Mouse (Mus musculus) ES-E14 (cell line): ENCODE results near the gene Nav2. TPM values are rescaled to one million over a fixed set of nuclear protein-coding genes. Genes with fewer than 3 reads are reported as not detected.

ENCODE experiments used
- DNase-seq: peaks from one replicate; pipeline ENCODE4 v3.0.0-alpha.2; 2013; ENCODE audit warnings: low read depth, low spot score
- H3K27ac ChIP-seq: 2 replicates; pipeline ENCODE4 v1.5.1; 2012; ENCODE audit warnings: low read depth, mild to moderate bottlenecking, low read length, moderate library complexity, mixed read lengths; ENCODE audit not compliant: poor library complexity, insufficient read depth, severe bottlenecking
- H3K36me3 ChIP-seq: 2 replicates; pipeline ENCODE4 v1.6.1; 2012; ENCODE audit warnings: mild to moderate bottlenecking, low read length, moderate library complexity, mixed read lengths; ENCODE audit not compliant: control insufficient read depth, poor library complexity, insufficient read depth, severe bottlenecking
- H3K4me1 ChIP-seq, 2 experiments: fragments of 150-350 bp in 1 of 2; sonication (generic) in 1 of 2; 2 replicates each; pipeline ENCODE4 v1.6.1; 2012; ENCODE audit warnings: low read length in 2 of 2, mild to moderate bottlenecking in 1 of 2, mixed read lengths in 1 of 2; ENCODE audit not compliant: control insufficient read depth in 2 of 2, insufficient read depth in 2 of 2, poor library complexity in 1 of 2
- H3K4me3 ChIP-seq, 2 experiments: fragments of 150-350 bp in 1 of 2; sonication (generic) in 1 of 2; 2 replicates each; pipeline ENCODE4 v1.5.1; 2012; ENCODE audit warnings: low read length in 2 of 2, low read depth in 1 of 2, mild to moderate bottlenecking in 1 of 2, mixed read lengths in 1 of 2; ENCODE audit not compliant: insufficient read depth in 1 of 2, poor library complexity in 1 of 2, severe bottlenecking in 1 of 2
- H3K9ac ChIP-seq: 2 replicates; pipeline ENCODE4 v1.6.1; 2012; ENCODE audit warnings: low read depth, mild to moderate bottlenecking, low read length, mixed read lengths; ENCODE audit not compliant: poor library complexity, insufficient read depth, severe bottlenecking
- H3K9me3 ChIP-seq: fragments of 150-350 bp; sonication (generic); 2 replicates; pipeline ENCODE4 v1.6.1; 2012; ENCODE audit warnings: low read depth, mild to moderate bottlenecking, low read length; ENCODE audit not compliant: control insufficient read depth, insufficient read depth
- CHD2 ChIP-seq: IDR thresholded peaks from 2 replicates; pipeline ENCODE4 v1.6.1; 2014; ENCODE audit warnings: mild to moderate bottlenecking, low read depth, low read length, inconsistent platforms
- HCFC1 ChIP-seq: IDR thresholded peaks from 2 replicates; pipeline ENCODE4 v1.6.1; 2012; ENCODE audit warnings: low read length, inconsistent platforms, borderline replicate concordance; ENCODE audit not compliant: insufficient read depth
- MAFK ChIP-seq: IDR thresholded peaks from 2 replicates; pipeline ENCODE4 v1.6.1; 2014; ENCODE audit warnings: mild to moderate bottlenecking, low read depth, low read length, inconsistent platforms; ENCODE audit not compliant: insufficient read depth
- ZC3H11A ChIP-seq: IDR thresholded peaks from 2 replicates; pipeline ENCODE4 v1.6.1; 2012; ENCODE audit warnings: low read depth, mild to moderate bottlenecking, inconsistent platforms, low read length, borderline replicate concordance
- ZNF384 ChIP-seq: IDR thresholded peaks from 2 replicates; pipeline ENCODE4 v1.6.1; 2012; ENCODE audit warnings: low read depth, low read length, inconsistent platforms
- in situ Hi-C, 2 experiments: fragments of 600-800 bp; cut with MboI; formaldehyde crosslinking; loops; one replicate each; pipeline ENCODE4 v1.15.1; 2025; ENCODE audit warnings: low sequenced_read_pairs in 2 of 2, inconsistent platforms in 1 of 2; ENCODE audit not compliant: unreplicated experiment in 2 of 2
- total RNA-seq: library from RNA; depleted of rRNA; stranded (reverse); fragments of 300-350 nt; gene quantifications from 2 replicates; pipeline ENCODE4 v1.2.3, GENCODE M21; 2012

Gene Nav2
- total RNA-seq, 1 experiment, result 18.2 TPM

GRCm38 (mm10) chr7:49513763-49514437 is 605.4 kb downstream of the Nav2 start:
- H3K9me3 ChIP-seq, result no peaks in the 10 kb centered on the region
- in situ Hi-C loops, result no loop called here
- no peak for DNase-seq
- TF ChIP-seq HCFC1 (no peak), ZNF384 (no peak), ZC3H11A (no peak)
- H3K27ac ChIP-seq, result no peak overlapping the region
- H3K4me3 ChIP-seq, result no peak overlapping the region
- H3K36me3 ChIP-seq, result no peaks in the 10 kb centered on the region; the same call in 1 of the 2 replicates
- peaks cover 0 to 5% of the 10 kb centered on the region in 2 experiments; a peak in 1 of 4 replicates for H3K4me1 ChIP-seq
- H3K9ac ChIP-seq, result no peak overlapping the region

- Histone ChIP-seq H3K4me1 (peaks cover 0 to 5% of the 10 kb centered on the region in 2 experiments; a peak in 1 of 4 replicates), H3K9ac (no peak overlapping the region), H3K9me3 (no peaks in the 10 kb centered on the region), H3K36me3 (no peaks in the 10 kb centered on the region), H3K4me3 (no peak overlapping the region), H3K27ac (no peak overlapping the region)
- DNase-seq, result no peak
- TF ChIP-seq HCFC1, result no peak
- no peak for TF ChIP-seq ZC3H11A
- no peak for TF ChIP-seq ZNF384
- TF ChIP-seq MAFK, result no peak
- no peak for TF ChIP-seq CHD2
- in situ Hi-C loops, result no loop called here
Measured at GRCm38 (mm10) chr7:49515012-49515411, 606.5 kb downstream of the Nav2 start.

- Histone ChIP-seq H3K9me3 (no peaks in the 10 kb centered on the region), H3K36me3 (no peaks in the 10 kb centered on the region), H3K4me3 (no peak overlapping the region), H3K27ac (no peak overlapping the region), H3K4me1 (peaks cover 7 to 25% of the 10 kb centered on the region in 2 experiments; a peak in 3 of 4 replicates), H3K9ac (no peak overlapping the region)
- TF ChIP-seq MAFK (no peak), HCFC1 (no peak), CHD2 (no peak), ZNF384 (no peak), ZC3H11A (no peak)
- in situ Hi-C loops, result no loop called here
- no peak for DNase-seq
Measured at GRCm38 (mm10) chr7:49520504-49520903, 612.0 kb downstream of the Nav2 start.

- TF ChIP-seq ZC3H11A, result no peak
- TF ChIP-seq CHD2, result no peak
- no peak for TF ChIP-seq HCFC1
- no peak for TF ChIP-seq ZNF384
- no peak for TF ChIP-seq MAFK
- peaks cover 7 to 27% of the 10 kb centered on the region in 2 experiments; a peak in 3 of 4 replicates for H3K4me1 ChIP-seq
- no peaks in the 10 kb centered on the region for H3K9me3 ChIP-seq
- H3K27ac ChIP-seq, result no peak overlapping the region
- no peak for DNase-seq
- no peak overlapping the region for H3K9ac ChIP-seq
- H3K4me3 ChIP-seq, result no peak overlapping the region
- in situ Hi-C loops, result no loop called here
- no peaks in the 10 kb centered on the region for H3K36me3 ChIP-seq
Measured at GRCm38 (mm10) chr7:49521349-49521748, 612.8 kb downstream of the Nav2 start.

GRCm38 (mm10) chr7:49521976-49522375 is 613.5 kb downstream of the Nav2 start:
- Histone ChIP-seq H3K4me3 (peak overlapping the region; percentile 21 to 38; a peak in 2 of 4 replicates), H3K36me3 (no peaks in the 10 kb centered on the region), H3K9me3 (no peaks in the 10 kb centered on the region), H3K27ac (no peak overlapping the region), H3K4me1 (peaks cover 9 to 30% of the 10 kb centered on the region in 2 experiments; a peak in 3 of 4 replicates), H3K9ac (no peak overlapping the region)
- no peak for DNase-seq
- in situ Hi-C loops, result no loop called here
- TF ChIP-seq HCFC1 (no peak), CHD2 (no peak), ZC3H11A (no peak), ZNF384 (no peak), MAFK (no peak)
